Mouse (Mus musculus) stomach, postnatal 0 days (tissue): ENCODE results near the gene Car6.

ENCODE experiments used
- CTCF ChIP-seq: IDR thresholded peaks from 2 replicates; pipeline ENCODE4 v1.5.1; 2016; ENCODE audit warnings: antibody characterized with exemption, low read depth, mild to moderate bottlenecking, moderate library complexity
- EP300 ChIP-seq: optimal IDR thresholded peaks from 2 replicates; pipeline ENCODE3; 2016; ENCODE audit warnings: antibody characterized with exemption

- TF ChIP-seq CTCF = no peak
- no peak for TF ChIP-seq EP300
Measured at GRCm38 (mm10) chr4:150210306-150210705, 9.2 kb upstream of the Car6 start.
